Mouse (Mus musculus): ENCODE measurements around the gene Gm28230. TPM values are rescaled to one million over a fixed set of nuclear protein-coding genes. Genes with fewer than 3 reads are reported as not detected.

Gene Gm28230
- polyA plus RNA-seq, 1 experiment from 2014 or later, result not detected

- H3K27me3 ChIP-seq (replicated peaks; ENCODE audit: control insufficient read depth, insufficient read depth, low read length), result peaks cover 95% of the 10 kb centered on the region
- H3K4me2 ChIP-seq (ENCODE audit: low read length), result no peak overlapping the region
- ATAC-seq, result no peak
- H3K36me3 ChIP-seq (ENCODE audit: control insufficient read depth, insufficient read depth), result no peaks in the 10 kb centered on the region
- peaks cover 11% of the 10 kb centered on the region for H3K4me1 ChIP-seq (replicated peaks; ENCODE audit: control insufficient read depth, insufficient read depth, low read length)
- H3K4me3 ChIP-seq (replicated peaks; ENCODE audit: low read length), result no peak overlapping the region
- under 1% methylated on average over 34 of the region's 34 CpGs for WGBS
- H3K27ac ChIP-seq (ENCODE audit: low read length), result no peak overlapping the region
- H3K9ac ChIP-seq (replicated peaks; ENCODE audit: low read depth, low read length), result no peak overlapping the region
- H3K9me3 ChIP-seq (ENCODE audit: control insufficient read depth, low read length), result no peaks in the 10 kb centered on the region
Measured at GRCm38 (mm10) chr2:74696442-74697335, 29.8 kb upstream of the Gm28230 start.

GRCm38 (mm10) chr2:74697567-74698121 is 28.9 kb upstream of the Gm28230 start, which contains the start of gene Hoxd9:
Gene Hoxd9, plus strand, starts transcription at chr2:74697727.
- Histone ChIP-seq H3K27ac (ENCODE audit: low read length) (no peak within 1 kb of the TSS), H3K4me1 (replicated peaks; ENCODE audit: control insufficient read depth, insufficient read depth, low read length) (peaks cover 11% of the 10 kb centered on the region), H3K9me3 (ENCODE audit: control insufficient read depth, low read length) (no peaks in the 10 kb centered on the region), H3K4me3 (replicated peaks; ENCODE audit: low read length) (peak within 1 kb of the TSS; percentile 28), H3K36me3 (ENCODE audit: control insufficient read depth, insufficient read depth) (no peaks in the 10 kb centered on the region), H3K9ac (replicated peaks; ENCODE audit: low read depth, low read length) (no peak within 1 kb of the TSS), H3K27me3 (replicated peaks; ENCODE audit: control insufficient read depth, insufficient read depth, low read length) (peaks cover 91% of the 10 kb centered on the region), H3K4me2 (ENCODE audit: low read length) (peak within 1 kb of the TSS; percentile 50)
- WGBS, result under 1% methylated on average over 43 of the region's 43 CpGs
- peak; percentile 66; the same call in 1 of the 2 replicates for ATAC-seq

- ATAC-seq, result peak; percentile 49; the same call in 1 of the 2 replicates
- H3K27ac ChIP-seq (ENCODE audit: low read length), result no peak overlapping the region
- no peaks in the 10 kb centered on the region for H3K36me3 ChIP-seq (ENCODE audit: control insufficient read depth, insufficient read depth)
- H3K27me3 ChIP-seq (replicated peaks; ENCODE audit: control insufficient read depth, insufficient read depth, low read length), result peaks cover 90% of the 10 kb centered on the region
- peak overlapping the region; percentile 28 for H3K4me3 ChIP-seq (replicated peaks; ENCODE audit: low read length)
- WGBS, result under 1% methylated on average over 78 of the region's 86 CpGs
- H3K9me3 ChIP-seq (ENCODE audit: control insufficient read depth, low read length), result no peaks in the 10 kb centered on the region
- no peak overlapping the region for H3K9ac ChIP-seq (replicated peaks; ENCODE audit: low read depth, low read length)
- H3K4me2 ChIP-seq (ENCODE audit: low read length), result peak overlapping the region; percentile 50
- H3K4me1 ChIP-seq (replicated peaks; ENCODE audit: control insufficient read depth, insufficient read depth, low read length), result peaks cover 11% of the 10 kb centered on the region
Measured at GRCm38 (mm10) chr2:74698201-74699052, 28.1 kb upstream of the Gm28230 start.

- ATAC-seq, result no peak
- WGBS, result under 1% methylated on average over 17 of the region's 17 CpGs
Measured at GRCm38 (mm10) chr2:74699053-74699430, 27.5 kb upstream of the Gm28230 start.

GRCm38 (mm10) chr2:74699664-74700545 is 26.6 kb upstream of the Gm28230 start:
- H3K4me1 ChIP-seq (replicated peaks; ENCODE audit: control insufficient read depth, insufficient read depth, low read length), result peaks cover 15% of the 10 kb centered on the region
- no peak overlapping the region for H3K4me3 ChIP-seq (replicated peaks; ENCODE audit: low read length)
- H3K9ac ChIP-seq (replicated peaks; ENCODE audit: low read depth, low read length), result no peak overlapping the region
- WGBS, result 3% methylated on average over 23 of the region's 23 CpGs
- H3K27ac ChIP-seq (ENCODE audit: low read length), result no peak overlapping the region
- ATAC-seq, result no peak
- peaks cover 88% of the 10 kb centered on the region for H3K27me3 ChIP-seq (replicated peaks; ENCODE audit: control insufficient read depth, insufficient read depth, low read length)
- H3K4me2 ChIP-seq (ENCODE audit: low read length), result no peak overlapping the region
- no peaks in the 10 kb centered on the region for H3K9me3 ChIP-seq (ENCODE audit: control insufficient read depth, low read length)
- no peaks in the 10 kb centered on the region for H3K36me3 ChIP-seq (ENCODE audit: control insufficient read depth, insufficient read depth)

More at GRCm38 (mm10) chr2:74699053-74699430, 27.5 kb upstream of the Gm28230 start:
- H3K4me3 ChIP-seq (replicated peaks; ENCODE audit: low read length), result no peak overlapping the region
- H3K9me3 ChIP-seq (ENCODE audit: control insufficient read depth, low read length), result no peaks in the 10 kb centered on the region
- H3K27ac ChIP-seq (ENCODE audit: low read length), result no peak overlapping the region
- peaks cover 90% of the 10 kb centered on the region for H3K27me3 ChIP-seq (replicated peaks; ENCODE audit: control insufficient read depth, insufficient read depth, low read length)
- peaks cover 11% of the 10 kb centered on the region for H3K4me1 ChIP-seq (replicated peaks; ENCODE audit: control insufficient read depth, insufficient read depth, low read length)
- no peaks in the 10 kb centered on the region for H3K36me3 ChIP-seq (ENCODE audit: control insufficient read depth, insufficient read depth)
- H3K9ac ChIP-seq (replicated peaks; ENCODE audit: low read depth, low read length), result no peak overlapping the region
- no peak overlapping the region for H3K4me2 ChIP-seq (ENCODE audit: low read length)

- Histone ChIP-seq H3K9ac (replicated peaks; ENCODE audit: low read depth, low read length) (no peak overlapping the region), H3K27ac (ENCODE audit: low read length) (no peak overlapping the region), H3K4me1 (replicated peaks; ENCODE audit: control insufficient read depth, insufficient read depth, low read length) (peaks cover 22% of the 10 kb centered on the region), H3K27me3 (replicated peaks; ENCODE audit: control insufficient read depth, insufficient read depth, low read length) (peaks cover 85% of the 10 kb centered on the region), H3K4me2 (ENCODE audit: low read length) (no peak overlapping the region), H3K4me3 (replicated peaks; ENCODE audit: low read length) (no peak overlapping the region), H3K36me3 (ENCODE audit: control insufficient read depth, insufficient read depth) (no peaks in the 10 kb centered on the region), H3K9me3 (ENCODE audit: control insufficient read depth, low read length) (no peaks in the 10 kb centered on the region)
- WGBS, result 2% methylated on average over 22 of the region's 22 CpGs
- no peak for ATAC-seq
Measured at GRCm38 (mm10) chr2:74700546-74701112, 25.9 kb upstream of the Gm28230 start.

- no peak overlapping the region for H3K4me3 ChIP-seq (replicated peaks; ENCODE audit: low read length)
- no peak for ATAC-seq
- no peaks in the 10 kb centered on the region for H3K9me3 ChIP-seq (ENCODE audit: control insufficient read depth, low read length)
- no peak overlapping the region for H3K9ac ChIP-seq (replicated peaks; ENCODE audit: low read depth, low read length)
- no peaks in the 10 kb centered on the region for H3K36me3 ChIP-seq (ENCODE audit: control insufficient read depth, insufficient read depth)
- no peak overlapping the region for H3K27ac ChIP-seq (ENCODE audit: low read length)
- WGBS, result 10% methylated on average over 17 of the region's 17 CpGs
- peaks cover 24% of the 10 kb centered on the region for H3K4me1 ChIP-seq (replicated peaks; ENCODE audit: control insufficient read depth, insufficient read depth, low read length)
- H3K4me2 ChIP-seq (ENCODE audit: low read length), result no peak overlapping the region
- peaks cover 83% of the 10 kb centered on the region for H3K27me3 ChIP-seq (replicated peaks; ENCODE audit: control insufficient read depth, insufficient read depth, low read length)
Measured at GRCm38 (mm10) chr2:74701949-74702819, 24.3 kb upstream of the Gm28230 start.

GRCm38 (mm10) chr2:74702820-74703219 is 23.7 kb upstream of the Gm28230 start:
- H3K9ac ChIP-seq (replicated peaks; ENCODE audit: low read depth, low read length), result no peak overlapping the region
- H3K9me3 ChIP-seq (ENCODE audit: control insufficient read depth, low read length), result no peaks in the 10 kb centered on the region
- no peak overlapping the region for H3K4me3 ChIP-seq (replicated peaks; ENCODE audit: low read length)
- H3K27ac ChIP-seq (ENCODE audit: low read length), result no peak overlapping the region
- no peak for ATAC-seq
- no peaks in the 10 kb centered on the region for H3K36me3 ChIP-seq (ENCODE audit: control insufficient read depth, insufficient read depth)
- WGBS, result 9% methylated on average over 6 of the region's 6 CpGs
- peaks cover 83% of the 10 kb centered on the region for H3K27me3 ChIP-seq (replicated peaks; ENCODE audit: control insufficient read depth, insufficient read depth, low read length)
- H3K4me1 ChIP-seq (replicated peaks; ENCODE audit: control insufficient read depth, insufficient read depth, low read length), result peaks cover 20% of the 10 kb centered on the region
- no peak overlapping the region for H3K4me2 ChIP-seq (ENCODE audit: low read length)

Measured in forebrain, embryonic 16.5 days (tissue).